Mouse (Mus musculus): ENCODE data around the gene Mpg.

Gene Mpg

GRCm38 (mm10) chr11:32231125-32231524 lies 4.8 kb downstream of the Mpg start:
- DNase-seq (ENCODE audit: low read depth, low spot score): no peak

GRCm38 (mm10) chr11:32232848-32233247 lies 6.5 kb downstream of the Mpg start:
- no peak for DNase-seq (ENCODE audit: low read depth, low spot score)

GRCm38 (mm10) chr11:32233895-32234294 lies 7.6 kb downstream of the Mpg start:
- no peak for DNase-seq (ENCODE audit: low read depth, low spot score)

GRCm38 (mm10) chr11:32234816-32235485 lies 8.6 kb downstream of the Mpg start:
- no peak for DNase-seq (ENCODE audit: low read depth, low spot score)

GRCm38 (mm10) chr11:32235646-32236045 lies 9.3 kb downstream of the Mpg start:
- DNase-seq (ENCODE audit: low read depth, low spot score): no peak

- no peak for DNase-seq (ENCODE audit: low read depth, low spot score)
Observed at GRCm38 (mm10) chr11:32236132-32236531, 9.8 kb downstream of the Mpg start.

GRCm38 (mm10) chr11:32236712-32237410 lies 10.6 kb downstream of the Mpg start:
- peak; percentile 67 for DNase-seq (ENCODE audit: low read depth, low spot score)

- no peak for DNase-seq (ENCODE audit: low read depth, low spot score)
Observed at GRCm38 (mm10) chr11:32237411-32237795, 11.1 kb downstream of the Mpg start.

GRCm38 (mm10) chr11:32238093-32238860 lies 12.0 kb downstream of the Mpg start:
- DNase-seq (ENCODE audit: low read depth, low spot score): peak; percentile 72

GRCm38 (mm10) chr11:32241391-32241790 lies 15.1 kb downstream of the Mpg start:
- DNase-seq (ENCODE audit: low read depth, low spot score): no peak

- DNase-seq (ENCODE audit: low read depth, low spot score): no peak
Observed at GRCm38 (mm10) chr11:32242209-32242608, 15.9 kb downstream of the Mpg start.

- DNase-seq (ENCODE audit: low read depth, low spot score): peak; percentile 63
Observed at GRCm38 (mm10) chr11:32243205-32243955, 17.1 kb downstream of the Mpg start.

GRCm38 (mm10) chr11:32244064-32244463 lies 17.8 kb downstream of the Mpg start:
- DNase-seq (ENCODE audit: low read depth, low spot score): no peak

GRCm38 (mm10) chr11:32244617-32245016 lies 18.3 kb downstream of the Mpg start:
- no peak for DNase-seq (ENCODE audit: low read depth, low spot score)

GRCm38 (mm10) chr11:32245614-32246013 lies 19.3 kb downstream of the Mpg start:
- DNase-seq (ENCODE audit: low read depth, low spot score): no peak

- no peak for DNase-seq (ENCODE audit: low read depth, low spot score)
Observed at GRCm38 (mm10) chr11:32247068-32247467, 20.8 kb downstream of the Mpg start.

- DNase-seq (ENCODE audit: low read depth, low spot score): no peak
Observed at GRCm38 (mm10) chr11:32248350-32248749, 22.0 kb downstream of the Mpg start.

GRCm38 (mm10) chr11:32250880-32251763 lies 24.8 kb downstream of the Mpg start:
- no peak for DNase-seq (ENCODE audit: low read depth, low spot score)

GRCm38 (mm10) chr11:32253121-32253520 lies 26.8 kb downstream of the Mpg start:
- no peak for DNase-seq (ENCODE audit: low read depth, low spot score)

GRCm38 (mm10) chr11:32256146-32256545 lies 29.8 kb downstream of the Mpg start:
- no peak for DNase-seq (ENCODE audit: low read depth, low spot score)

- no peak for DNase-seq (ENCODE audit: low read depth, low spot score)
Observed at GRCm38 (mm10) chr11:32256566-32256965, 30.3 kb downstream of the Mpg start.
